Mouse (Mus musculus): ENCODE results near the gene Cd8b1. TPM values are rescaled to one million over a fixed set of nuclear protein-coding genes. Genes with fewer than 3 reads are reported as not detected.

The Cd8b1 gene
- polyA plus RNA-seq, 1 experiment, result not detected

- Histone ChIP-seq H3K4me3 (ENCODE audit: insufficient read depth, low read depth, low read length) (no peak overlapping the region), H3K27ac (ENCODE audit: insufficient read depth, low read depth, low read length) (no peak overlapping the region), H3K4me1 (ENCODE audit: control insufficient read depth, insufficient read depth, low read length) (no peaks in the 10 kb centered on the region)
- TF ChIP-seq CTCF (IDR thresholded peaks at IDR 0.05; ENCODE audit: insufficient read depth, low read depth, low read length), result no peak
- no peak for TF ChIP-seq POLR2A (IDR thresholded peaks at IDR 0.05; ENCODE audit: insufficient read depth, low read depth, low read length)
- WGBS, result 81% methylated on average over 2 of the region's 2 CpGs
These were observed 52.3 kb downstream of the Cd8b1 start for GRCm38 (mm10) chr6:71374921-71375320.

GRCm38 (mm10) chr6:71376711-71377110 lies 54.1 kb downstream of the Cd8b1 start:
- 98% methylated on average over 13 of the region's 13 CpGs for WGBS
- no peak overlapping the region for H3K4me3 ChIP-seq (ENCODE audit: insufficient read depth, low read depth, low read length)
- TF ChIP-seq POLR2A (IDR thresholded peaks at IDR 0.05; ENCODE audit: insufficient read depth, low read depth, low read length), result no peak
- no peak for TF ChIP-seq CTCF (IDR thresholded peaks at IDR 0.05; ENCODE audit: insufficient read depth, low read depth, low read length)
- no peak overlapping the region for H3K27ac ChIP-seq (ENCODE audit: insufficient read depth, low read depth, low read length)
- no peaks in the 10 kb centered on the region for H3K4me1 ChIP-seq (ENCODE audit: control insufficient read depth, insufficient read depth, low read length)

- TF ChIP-seq POLR2A (IDR thresholded peaks at IDR 0.05; ENCODE audit: insufficient read depth, low read depth, low read length) (no peak), CTCF (IDR thresholded peaks at IDR 0.05; ENCODE audit: insufficient read depth, low read depth, low read length) (no peak)
- no peak overlapping the region for H3K27ac ChIP-seq (ENCODE audit: insufficient read depth, low read depth, low read length)
- WGBS, result 89% methylated on average over 5 of the region's 5 CpGs
- no peaks in the 10 kb centered on the region for H3K4me1 ChIP-seq (ENCODE audit: control insufficient read depth, insufficient read depth, low read length)
- H3K4me3 ChIP-seq (ENCODE audit: insufficient read depth, low read depth, low read length), result no peak overlapping the region
These were observed 59.1 kb downstream of the Cd8b1 start for GRCm38 (mm10) chr6:71381654-71382053.

Other genes starting within 250 kb of the Cd8b1 start
- gene Thnsl2, start 178.3 kb upstream of the Cd8b1 start, polyA plus RNA-seq (2012; ENCODE audit: insufficient read depth, insufficient read length, low replicate concordance, missing spikeins), result not detected in 2 replicates
- not detected in 2 replicates for gene Fabp1, start 123.0 kb upstream of the Cd8b1 start, polyA plus RNA-seq (2012; ENCODE audit: insufficient read depth, insufficient read length, low replicate concordance, missing spikeins)
- gene Krcc1, start 51.1 kb upstream of the Cd8b1 start, polyA plus RNA-seq (2012; ENCODE audit: insufficient read depth, insufficient read length, low replicate concordance, missing spikeins), result not detected in 2 replicates
- gene Smyd1, start 555 bp upstream of the Cd8b1 start, polyA plus RNA-seq (2012; ENCODE audit: insufficient read depth, insufficient read length, low replicate concordance, missing spikeins), result not detected in 2 replicates
- 245 and 342 TPM in 2 replicates for gene Cd8a, start 50.6 kb downstream of the Cd8b1 start, polyA plus RNA-seq (2012; ENCODE audit: insufficient read depth, insufficient read length, low replicate concordance, missing spikeins)
- 296 and 688 TPM in 2 replicates for gene Rmnd5a, start 117.8 kb downstream of the Cd8b1 start, polyA plus RNA-seq (2012; ENCODE audit: insufficient read depth, insufficient read length, low replicate concordance, missing spikeins)
- not detected in 2 replicates for gene Rnf103, start 171.1 kb downstream of the Cd8b1 start, polyA plus RNA-seq (2012; ENCODE audit: insufficient read depth, insufficient read length, low replicate concordance, missing spikeins)
- gene Chmp3, start 221.0 kb downstream of the Cd8b1 start, polyA plus RNA-seq (2012; ENCODE audit: insufficient read depth, insufficient read length, low replicate concordance, missing spikeins), result not detected in 2 replicates